Mouse (Mus musculus): ENCODE results near the gene Dppa1.
"Not testable (repeated sequence)": the region's sequence is repeated elsewhere in the genome, so short reads cannot be mapped to it uniquely, and the experiment has no call there.

Dppa1 gene

GRCm38 (mm10) chr11:46629211-46629795 lies at the start of gene Dppa1:
Dppa1 (minus strand) TSS chr11:46629261.
- DNase-seq (ENCODE audit: low read depth): no peak

- DNase-seq (ENCODE audit: low read depth): no peak
Measured at GRCm38 (mm10) chr11:46667938-46668337, 38.9 kb upstream of the Dppa1 start.

GRCm38 (mm10) chr11:46667105-46667504 lies 38.0 kb upstream of the Dppa1 start:
- DNase-seq (ENCODE audit: low read depth): no peak

GRCm38 (mm10) chr11:46665599-46666522 lies 36.8 kb upstream of the Dppa1 start:
- no peak for DNase-seq (ENCODE audit: low read depth)

GRCm38 (mm10) chr11:46663215-46663614 lies 34.2 kb upstream of the Dppa1 start:
- DNase-seq (ENCODE audit: low read depth): peak; percentile 19

GRCm38 (mm10) chr11:46652476-46652875 lies 23.4 kb upstream of the Dppa1 start:
- DNase-seq (ENCODE audit: low read depth): no peak

- not testable (repeated sequence) for DNase-seq (ENCODE audit: low read depth)
Measured at GRCm38 (mm10) chr11:46649655-46650054, 20.6 kb upstream of the Dppa1 start.

GRCm38 (mm10) chr11:46644824-46645223 lies 15.8 kb upstream of the Dppa1 start:
- no peak for DNase-seq (ENCODE audit: low read depth)

- no peak for DNase-seq (ENCODE audit: low read depth)
Measured at GRCm38 (mm10) chr11:46636568-46636967, 7.5 kb upstream of the Dppa1 start.

GRCm38 (mm10) chr11:46635516-46635915 lies 6.5 kb upstream of the Dppa1 start:
- DNase-seq (ENCODE audit: low read depth): not testable (repeated sequence)

GRCm38 (mm10) chr11:46631635-46632034 lies 2.6 kb upstream of the Dppa1 start:
- no peak for DNase-seq (ENCODE audit: low read depth)

GRCm38 (mm10) chr11:46620414-46621168 lies 8.5 kb downstream of the Dppa1 start:
- DNase-seq (ENCODE audit: low read depth): no peak

- DNase-seq (ENCODE audit: low read depth): no peak
Measured at GRCm38 (mm10) chr11:46619929-46620328, 9.1 kb downstream of the Dppa1 start.

- no peak for DNase-seq (ENCODE audit: low read depth)
Measured at GRCm38 (mm10) chr11:46592416-46592815, 36.6 kb downstream of the Dppa1 start.

GRCm38 (mm10) chr11:46582741-46583140 lies 46.3 kb downstream of the Dppa1 start:
- DNase-seq (ENCODE audit: low read depth): no peak

- DNase-seq (ENCODE audit: low read depth): no peak
Measured at GRCm38 (mm10) chr11:46580428-46580827, 48.6 kb downstream of the Dppa1 start.

- DNase-seq (ENCODE audit: low read depth): no peak
Measured at GRCm38 (mm10) chr11:46578771-46579281, 50.2 kb downstream of the Dppa1 start.

- DNase-seq (ENCODE audit: low read depth): no peak
Measured at GRCm38 (mm10) chr11:46571327-46571726, 57.7 kb downstream of the Dppa1 start, which contains the start of gene BC053393. BC053393 (plus strand) TSS chr11:46571536.

GRCm38 (mm10) chr11:46569107-46569506 lies 60.0 kb downstream of the Dppa1 start:
- DNase-seq (ENCODE audit: low read depth): no peak

- no peak for DNase-seq (ENCODE audit: low read depth)
Measured at GRCm38 (mm10) chr11:46565967-46566366, 63.1 kb downstream of the Dppa1 start.

GRCm38 (mm10) chr11:46564671-46565070 lies 64.4 kb downstream of the Dppa1 start:
- DNase-seq (ENCODE audit: low read depth): no peak

- no peak for DNase-seq (ENCODE audit: low read depth)
Measured at GRCm38 (mm10) chr11:46561096-46561495, 68.0 kb downstream of the Dppa1 start.

Data from c-Kit-positive CD71-positive TER-119-negative erythroid progenitor cells, embryonic 14.5 days (primary cell).